Mouse (Mus musculus) MEL (cell line): ENCODE results near the gene Pold1. TPM values are rescaled to one million over a fixed set of nuclear protein-coding genes. Genes with fewer than 3 reads are reported as not detected.

ENCODE experiments used
- DNase-seq: peaks from one replicate; pipeline ENCODE4 v3.0.0; 2011; ENCODE audit warnings: low read depth, low spot score
- H3K27ac ChIP-seq: 2 replicates; pipeline ENCODE4 v1.5.1; 2012; ENCODE audit warnings: low read depth, mild to moderate bottlenecking, control low read depth, low read length, moderate library complexity; ENCODE audit not compliant: control insufficient read depth
- H3K27me3 ChIP-seq, 2 experiments: fragments of 150-350 bp in 1 of 2; sonication (generic) in 1 of 2; 2 replicates each; pipeline ENCODE4 v1.6.1; 2012; ENCODE audit warnings: low read length in 2 of 2, mild to moderate bottlenecking in 2 of 2, improper control_type of control experiment in 1 of 2, moderate library complexity in 1 of 2; ENCODE audit not compliant: insufficient read depth in 2 of 2, control insufficient read depth in 1 of 2
- H3K36me3 ChIP-seq, 2 experiments: 2 replicates each; pipeline ENCODE4 v1.6.1; 2012 to 2014; ENCODE audit warnings: low read length in 2 of 2, improper control_type of control experiment in 1 of 2, inconsistent platforms in 1 of 2, mild to moderate bottlenecking in 1 of 2; ENCODE audit not compliant: insufficient read depth in 2 of 2, control insufficient read depth in 1 of 2
- H3K4me1 ChIP-seq, 2 experiments: fragments of 150-350 bp in 1 of 2; sonication (generic) in 1 of 2; 2 replicates each; pipeline ENCODE4 v1.6.1; 2012; ENCODE audit warnings: low read length in 2 of 2, improper control_type of control experiment in 1 of 2, mild to moderate bottlenecking in 1 of 2; ENCODE audit not compliant: insufficient read depth in 2 of 2, control insufficient read depth in 1 of 2
- H3K4me3 ChIP-seq, 2 experiments: fragments of 150-350 bp in 1 of 2; sonication (generic) in 1 of 2; 2 replicates each; pipeline ENCODE4 v1.5.1; 2012; ENCODE audit warnings: low read depth in 2 of 2, low read length in 2 of 2, mild to moderate bottlenecking in 2 of 2, moderate library complexity in 2 of 2, control low read depth in 1 of 2, improper control_type of control experiment in 1 of 2; ENCODE audit not compliant: control insufficient read depth in 1 of 2, insufficient read depth in 1 of 2
- H3K79me2 ChIP-seq: 2 replicates; pipeline ENCODE4 v1.6.1; 2012; ENCODE audit warnings: mild to moderate bottlenecking, low read length, moderate library complexity; ENCODE audit not compliant: control insufficient read depth, poor library complexity, insufficient read depth
- H3K9ac ChIP-seq: 2 replicates; pipeline ENCODE4 v1.6.1; 2012; ENCODE audit warnings: low read depth, mild to moderate bottlenecking, control low read depth, low read length, moderate library complexity; ENCODE audit not compliant: control insufficient read depth, poor library complexity, severe bottlenecking
- H3K9me3 ChIP-seq: fragments of 150-350 bp; sonication (generic); replicated peaks from 2 replicates; pipeline ENCODE4 v1.6.1; 2012; ENCODE audit warnings: mild to moderate bottlenecking, low read length, improper control_type of control experiment, moderate library complexity; ENCODE audit not compliant: insufficient read depth
- BHLHE40 ChIP-seq: IDR thresholded peaks from 2 replicates; pipeline ENCODE4 v1.6.1; 2012; ENCODE audit warnings: low read depth, mild to moderate bottlenecking, inconsistent platforms, low read length, improper control_type of control experiment, borderline replicate concordance
- CTCF ChIP-seq, 3 experiments: IDR thresholded peaks in 2 of 3; conservative IDR thresholded peaks in 1 of 3; 2 replicates each; pipeline ENCODE4 v1.5.1; 2011 to 2012; ENCODE audit warnings: low read length in 3 of 3, low read depth in 2 of 3, mild to moderate bottlenecking in 2 of 3, improper control_type of control experiment in 1 of 3, inconsistent platforms in 1 of 3, mixed read lengths in 1 of 3, moderate library complexity in 1 of 3; ENCODE audit not compliant: control insufficient read depth in 1 of 3, insufficient read depth in 1 of 3, poor library complexity in 1 of 3, severe bottlenecking in 1 of 3
- E2F4 ChIP-seq: IDR thresholded peaks from 2 replicates; pipeline ENCODE4 v1.6.1; 2011; ENCODE audit warnings: low read depth, low read length, improper control_type of control experiment, borderline replicate concordance
- ETS1 ChIP-seq: IDR thresholded peaks from 2 replicates; pipeline ENCODE4 v1.6.1; 2012; ENCODE audit warnings: low read depth, mild to moderate bottlenecking, inconsistent platforms, low read length, improper control_type of control experiment, moderate library complexity
- GATA1 ChIP-seq: IDR thresholded peaks from 2 replicates; pipeline ENCODE4 v1.6.1; 2011; ENCODE audit warnings: low read depth, low read length, improper control_type of control experiment
- JUND ChIP-seq: IDR thresholded peaks from 2 replicates; pipeline ENCODE4 v1.6.1; 2011; ENCODE audit warnings: low read depth, mild to moderate bottlenecking, improper control_type of control experiment, low read length
- MEF2A ChIP-seq: IDR thresholded peaks from 2 replicates; pipeline ENCODE4 v1.6.1; 2014; ENCODE audit warnings: low read depth, mild to moderate bottlenecking, inconsistent platforms, low read length, improper control_type of control experiment; ENCODE audit not compliant: poor library complexity, insufficient replicate concordance, severe bottlenecking; ENCODE audit errors: extremely low read depth
- MYB ChIP-seq: IDR thresholded peaks from 2 replicates; pipeline ENCODE4 v1.6.1; 2011; ENCODE audit warnings: mild to moderate bottlenecking, low read depth, low read length, improper control_type of control experiment
- POLR2A ChIP-seq, 2 experiments: IDR thresholded peaks; 2 replicates each; pipeline ENCODE4 v1.6.1; 2011 to 2012; ENCODE audit warnings: low read length in 2 of 2, mild to moderate bottlenecking in 2 of 2, control low read depth in 1 of 2, improper control_type of control experiment in 1 of 2, low read depth in 1 of 2, moderate library complexity in 1 of 2; ENCODE audit not compliant: control insufficient read depth in 1 of 2, insufficient read depth in 1 of 2, poor library complexity in 1 of 2
- POLR2AphosphoS5 ChIP-seq: IDR thresholded peaks from 2 replicates; pipeline ENCODE4 v1.6.1; 2012; ENCODE audit warnings: low read depth, borderline replicate concordance, mild to moderate bottlenecking, inconsistent platforms, low read length, moderate library complexity, mixed read lengths
- RAD21 ChIP-seq: IDR thresholded peaks from 2 replicates; pipeline ENCODE4 v1.6.1; 2011; ENCODE audit warnings: mild to moderate bottlenecking, low read depth, low read length, improper control_type of control experiment
- RCOR1 ChIP-seq: IDR thresholded peaks from 2 replicates; pipeline ENCODE4 v1.6.1; 2012; ENCODE audit warnings: low read depth, mild to moderate bottlenecking, inconsistent platforms, low read length, improper control_type of control experiment
- TCF12 ChIP-seq: IDR thresholded peaks from 2 replicates; pipeline ENCODE4 v1.6.1; 2014; ENCODE audit warnings: low read depth, mild to moderate bottlenecking, inconsistent platforms, low read length, improper control_type of control experiment, moderate library complexity
- UBTF ChIP-seq: IDR thresholded peaks from 2 replicates; pipeline ENCODE4 v1.6.1; 2012; ENCODE audit warnings: low read depth, mild to moderate bottlenecking, inconsistent platforms, low read length, improper control_type of control experiment, moderate library complexity, borderline replicate concordance; ENCODE audit not compliant: insufficient read depth
- USF1 ChIP-seq: IDR thresholded peaks from 2 replicates; pipeline ENCODE4 v1.6.1; 2014; ENCODE audit warnings: low read depth, mild to moderate bottlenecking, inconsistent platforms, low read length, improper control_type of control experiment, moderate library complexity
- USF2 ChIP-seq, 2 experiments: IDR thresholded peaks; 2 replicates each; pipeline ENCODE4 v1.6.1; 2011 to 2012; ENCODE audit warnings: improper control_type of control experiment in 2 of 2, low read length in 2 of 2, borderline replicate concordance in 1 of 2, inconsistent platforms in 1 of 2, low read depth in 1 of 2, mild to moderate bottlenecking in 1 of 2; ENCODE audit not compliant: insufficient read depth in 1 of 2
- ZC3H11A ChIP-seq: IDR thresholded peaks from 2 replicates; pipeline ENCODE4 v1.6.1; 2012; ENCODE audit warnings: low read depth, mild to moderate bottlenecking, inconsistent platforms, low read length, improper control_type of control experiment
- polyA plus RNA-seq, 2 experiments: library from polyadenylated mRNA; stranded (reverse) in 1 of 2; unstranded in 1 of 2; fragments of >175 nt in 1 of 2; fragments of >200 nt in 1 of 2; gene quantifications; 2 replicates each; pipeline versions ENCODE4 v1.2.1 to v1.2.4; 2012; ENCODE audit warnings: low replicate concordance in 2 of 2, low read depth in 1 of 2; ENCODE audit not compliant: insufficient read length in 2 of 2, insufficient read depth in 1 of 2, missing spikeins in 1 of 2
- total RNA-seq: library from RNA; depleted of rRNA; stranded (reverse); fragments of 300-350 nt; gene quantifications from 2 replicates; pipeline ENCODE4 v1.2.3, GENCODE M21; 2012

Gene Pold1
- total and polyA plus RNA-seq, 3 experiments, result 87.8 to 104 TPM; not detected in 1

GRCm38 (mm10) chr7:44589149-44589548 lies 40.5 kb upstream of the Pold1 start:
- no peaks in the 10 kb centered on the region for H3K4me1 ChIP-seq
- no peak overlapping the region for H3K9ac ChIP-seq
- DNase-seq, result no peak
- H3K27ac ChIP-seq, result no peak overlapping the region
- no peaks in the 10 kb centered on the region for H3K9me3 ChIP-seq
- TF ChIP-seq E2F4, result no peak
- TF ChIP-seq, all 39 proteins: peak for 0
- no peaks in the 10 kb centered on the region for H3K36me3 ChIP-seq
- H3K4me3 ChIP-seq, result no peak overlapping the region
- H3K27me3 ChIP-seq, result no peaks in the 10 kb centered on the region
- H3K79me2 ChIP-seq, result no peaks in the 10 kb centered on the region

GRCm38 (mm10) chr7:44588338-44588737 lies 39.7 kb upstream of the Pold1 start:
- Histone ChIP-seq H3K4me1 (no peaks in the 10 kb centered on the region), H3K79me2 (no peaks in the 10 kb centered on the region), H3K9ac (no peak overlapping the region), H3K9me3 (no peaks in the 10 kb centered on the region), H3K27ac (no peak overlapping the region)
- TF ChIP-seq ZC3H11A (no peak), RCOR1 (no peak), POLR2A (IDR thresholded peaks at IDR 0.05; ENCODE audit: control insufficient read depth in 1 of 2, insufficient read depth in 1 of 2, low read depth in 1 of 2, low read length in 2 of 2, poor library complexity in 1 of 2) (no peak), USF1 (no peak), POLR2AphosphoS5 (no peak), RAD21 (no peak)
- TF ChIP-seq, all 39 proteins: peak for 0
- no peak for DNase-seq
- no peak overlapping the region for H3K4me3 ChIP-seq
- no peaks in the 10 kb centered on the region for H3K27me3 ChIP-seq
- H3K36me3 ChIP-seq, result no peaks in the 10 kb centered on the region

- Histone ChIP-seq H3K36me3 (no peaks in the 10 kb centered on the region), H3K79me2 (no peaks in the 10 kb centered on the region), H3K4me3 (no peak overlapping the region), H3K4me1 (no peaks in the 10 kb centered on the region), H3K9ac (no peak overlapping the region), H3K27ac (no peak overlapping the region), H3K9me3 (no peaks in the 10 kb centered on the region), H3K27me3 (no peaks in the 10 kb centered on the region)
- DNase-seq, result no peak
- no peak for TF ChIP-seq UBTF
- TF ChIP-seq MYB, result no peak
- no peak for TF ChIP-seq GATA1
- TF ChIP-seq TCF12, result no peak
- no peak for TF ChIP-seq RCOR1
- no peak for TF ChIP-seq BHLHE40
- no peak for TF ChIP-seq USF2 (IDR thresholded peaks at IDR 0.05; ENCODE audit: borderline replicate concordance in 1 of 2, insufficient read depth in 1 of 2, low read depth in 1 of 2, low read length in 2 of 2)
- TF ChIP-seq MEF2A, result no peak
- TF ChIP-seq CTCF (IDR thresholded peaks at IDR 0.05 in 2 of 3, conservative IDR thresholded peaks at IDR 0.05 in 1 of 3; ENCODE audit: control insufficient read depth in 1 of 3, insufficient read depth in 1 of 3, low read depth in 2 of 3, low read length in 3 of 3, poor library complexity in 1 of 3, severe bottlenecking in 1 of 3), result no peak
- no peak for TF ChIP-seq ETS1
- no peak for TF ChIP-seq JUND
Measured at GRCm38 (mm10) chr7:44587676-44588075, 39.0 kb upstream of the Pold1 start.
